Mouse (Mus musculus) limb, embryonic 14.5 days (tissue): ENCODE results near the gene Rps21. TPM values are rescaled to one million over a fixed set of nuclear protein-coding genes. Genes with fewer than 3 reads are reported as not detected.

ENCODE experiments used
- ATAC-seq: fragments of 200-750 bp; cut with Nextera tagmentation; 2 replicates; pipeline ENCODE4 v1.8.0; 2017; ENCODE audit warnings: low read depth, moderate number of reproducible peaks, moderate TSS enrichment; ENCODE audit not compliant: low FRiP score
- DNase-seq: peaks from one replicate; pipeline ENCODE4 v3.0.0-alpha.2; 2015; ENCODE audit warnings: low spot score
- H3K27ac ChIP-seq: fragments of 300-500 bp; sonication (generic); replicated peaks from 2 replicates; pipeline ENCODE4 v1.5.1; 2014; ENCODE audit warnings: low read depth, mild to moderate bottlenecking, low read length, moderate library complexity, mixed read lengths
- H3K27me3 ChIP-seq: fragments of 300-500 bp; sonication (generic); 2 replicates; pipeline ENCODE4 v1.6.1; 2014; ENCODE audit warnings: low read length, mixed read lengths; ENCODE audit not compliant: control insufficient read depth, insufficient read depth
- H3K36me3 ChIP-seq: fragments of 300-500 bp; sonication (generic); 2 replicates; pipeline ENCODE4 v1.6.1; 2014; ENCODE audit warnings: mild to moderate bottlenecking, low read length, moderate library complexity, mixed read lengths; ENCODE audit not compliant: control insufficient read depth, insufficient read depth
- H3K4me1 ChIP-seq: fragments of 300-500 bp; sonication (generic); 2 replicates; pipeline ENCODE4 v1.6.1; 2014; ENCODE audit warnings: antibody characterized with exemption, low read length, mixed read lengths; ENCODE audit not compliant: control insufficient read depth, insufficient read depth
- H3K4me2 ChIP-seq: fragments of 300-500 bp; sonication (generic); replicated peaks from 2 replicates; pipeline ENCODE4 v1.6.1; 2014; ENCODE audit warnings: low read depth, mild to moderate bottlenecking, low read length, moderate library complexity; ENCODE audit not compliant: severe bottlenecking
- H3K4me3 ChIP-seq: fragments of 300-500 bp; sonication (generic); replicated peaks from 2 replicates; pipeline ENCODE4 v1.5.1; 2014; ENCODE audit warnings: low read length
- H3K9ac ChIP-seq: fragments of 300-500 bp; sonication (generic); 2 replicates; pipeline ENCODE4 v1.6.1; 2014; ENCODE audit warnings: mild to moderate bottlenecking, low read depth, low read length, moderate library complexity; ENCODE audit not compliant: severe bottlenecking
- H3K9me3 ChIP-seq: fragments of 300-500 bp; sonication (generic); 2 replicates; pipeline ENCODE4 v1.6.1; 2016; ENCODE audit warnings: low read length; ENCODE audit not compliant: control insufficient read depth
- POLR2A ChIP-seq: fragments of 200-500 bp; IDR thresholded peaks from 2 replicates; pipeline ENCODE4 v1.8.0; 2012; ENCODE audit warnings: inconsistent platforms, mild to moderate bottlenecking, moderate library complexity, borderline replicate concordance; ENCODE audit not compliant: insufficient read depth, insufficient read length; ENCODE audit errors: extremely low read depth
- WGBS: fragments of 180-500 bp; shearing (Covaris S2); extraction: QIAGEN DNeasy Blood & Tissue Kit; methylation state at CpG from one replicate; pipeline ENCODE4 v1.1.7; 2014; 5-methylcytosine and 5-hydroxymethylcytosine counted together
- polyA plus RNA-seq, 2 experiments: library from polyadenylated mRNA; depleted of rRNA in 1 of 2; stranded (reverse) in 1 of 2; unstranded in 1 of 2; fragments of >200 nt; fragmentation: Nextera tagmentation in 1 of 2; extraction: Ambion mirVana in 1 of 2; gene quantifications; 2 replicates each; pipeline versions ENCODE4 v1.2.1 to v1.2.3; 2012 to 2014

Rps21 gene
- polyA plus RNA-seq, 2 experiments, result 729 to 4,219 TPM

DNA sequence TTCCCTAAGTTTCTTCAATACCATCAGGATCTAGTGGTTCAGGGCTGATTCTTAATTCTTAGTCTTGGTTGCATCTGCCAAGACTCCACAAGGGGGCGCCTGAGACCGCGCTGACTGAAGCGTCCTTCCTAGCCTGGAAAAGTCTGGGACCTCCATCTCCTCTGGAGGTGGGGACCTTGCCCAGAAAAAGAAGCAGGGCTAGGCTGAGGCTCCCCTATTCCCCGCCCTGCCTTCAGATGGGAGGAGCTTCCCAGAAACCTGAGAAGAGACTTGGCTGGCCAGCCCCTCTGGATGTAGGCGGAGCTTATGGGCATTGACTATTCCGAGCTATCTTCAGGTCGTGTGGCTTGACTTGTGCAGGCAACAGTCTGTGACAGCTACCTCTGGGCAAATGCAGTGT, 18.7 kb downstream of the Rps21 start:
- TF ChIP-seq POLR2A, result no peak
- peak; percentile 62 for ATAC-seq
- 2% methylated on average over 8 of the region's 8 CpGs for WGBS
- Histone ChIP-seq H3K4me3 (no peak overlapping the region), H3K27ac (no peak overlapping the region), H3K4me1 (peaks cover 14% of the 10 kb centered on the region; the same call in 1 of the 2 replicates), H3K36me3 (peaks cover 2% of the 10 kb centered on the region; the same call in 1 of the 2 replicates), H3K27me3 (no peaks in the 10 kb centered on the region), H3K4me2 (0 out of 2 replicates have a peak overlapping the region, but pooled peaks have one; percentile 3), H3K9me3 (no peaks in the 10 kb centered on the region), H3K9ac (no peak overlapping the region)
- DNase-seq, result peak; percentile 94

DNA sequence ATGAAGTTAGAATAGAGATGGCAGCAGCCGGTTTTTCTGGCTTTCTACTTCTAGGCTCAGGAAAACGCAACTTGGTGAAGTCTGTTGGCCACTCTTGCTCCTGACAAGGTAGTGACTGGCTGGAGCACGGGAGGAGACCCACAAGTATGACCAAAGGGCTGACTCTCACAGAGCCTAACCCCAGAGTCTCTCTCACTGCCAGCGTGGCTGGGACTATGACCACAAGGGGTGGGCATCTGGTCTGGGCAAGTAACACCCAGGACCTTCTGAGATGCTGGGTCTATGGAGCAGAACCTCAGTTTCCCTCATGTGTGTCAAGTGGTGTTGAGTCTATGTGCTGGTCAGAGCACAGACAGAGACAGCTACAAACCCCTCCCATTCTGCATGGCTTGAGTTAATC, 19.2 kb downstream of the Rps21 start:
- no peak overlapping the region for H3K27ac ChIP-seq
- no peak overlapping the region for H3K9ac ChIP-seq
- H3K4me1 ChIP-seq, result peaks cover 14% of the 10 kb centered on the region; the same call in 1 of the 2 replicates
- 59% methylated on average over 4 of the region's 4 CpGs for WGBS
- no peak for DNase-seq
- H3K36me3 ChIP-seq, result no peaks in the 10 kb centered on the region
- ATAC-seq, result no peak
- H3K4me3 ChIP-seq, result no peak overlapping the region
- 0 out of 2 replicates have a peak overlapping the region, but pooled peaks have one; percentile 3 for H3K4me2 ChIP-seq
- H3K9me3 ChIP-seq, result no peaks in the 10 kb centered on the region
- no peak for TF ChIP-seq POLR2A
- H3K27me3 ChIP-seq, result no peaks in the 10 kb centered on the region

DNA sequence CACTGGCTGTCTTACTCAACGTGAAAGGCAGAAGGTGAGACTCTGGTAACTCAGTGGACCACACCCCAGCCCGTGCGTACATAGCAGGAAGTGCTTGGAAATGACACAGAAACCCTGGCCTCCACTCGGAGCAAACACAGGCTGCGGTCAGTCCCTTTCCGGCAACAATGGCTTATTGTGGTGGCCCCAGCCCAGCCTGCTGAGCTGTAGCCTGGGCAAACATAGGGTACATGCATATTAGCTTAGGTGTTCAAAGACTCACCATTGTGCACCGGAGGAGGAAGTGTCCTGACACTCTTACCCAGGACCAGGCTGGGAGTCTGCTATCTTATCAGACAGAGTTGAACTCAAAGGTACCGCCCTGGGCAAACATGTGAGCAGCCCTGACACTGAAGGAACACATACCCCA, 19.7 kb downstream of the Rps21 start:
- Histone ChIP-seq H3K9ac (no peak overlapping the region), H3K27me3 (no peaks in the 10 kb centered on the region), H3K36me3 (no peaks in the 10 kb centered on the region), H3K9me3 (no peaks in the 10 kb centered on the region), H3K27ac (no peak overlapping the region), H3K4me2 (no peak overlapping the region), H3K4me3 (no peak overlapping the region), H3K4me1 (peaks cover 11% of the 10 kb centered on the region; the same call in 1 of the 2 replicates)
- DNase-seq, result no peak
- ATAC-seq, result no peak
- no peak for TF ChIP-seq POLR2A
- 74% methylated on average over 8 of the region's 8 CpGs for WGBS

- no peak for ATAC-seq
- no peak for DNase-seq
- Histone ChIP-seq H3K27ac (no peak overlapping the region), H3K9me3 (no peaks in the 10 kb centered on the region), H3K27me3 (no peaks in the 10 kb centered on the region), H3K36me3 (no peaks in the 10 kb centered on the region), H3K4me1 (0 out of 2 replicates have a peak, but pooled peaks cover 3% of the 10 kb centered on the region), H3K4me3 (no peak overlapping the region), H3K4me2 (no peak overlapping the region), H3K9ac (no peak overlapping the region)
- TF ChIP-seq POLR2A, result no peak
- WGBS, result 61% methylated on average over 8 of the region's 8 CpGs
Observed at GRCm38 (mm10) chr2:180277773-180278320, 20.7 kb downstream of the Rps21 start.

- Histone ChIP-seq H3K27me3 (no peaks in the 10 kb centered on the region), H3K4me2 (no peak overlapping the region), H3K9ac (0 out of 2 replicates have a peak overlapping the region, but pooled peaks have one; percentile 1), H3K27ac (no peak overlapping the region), H3K36me3 (no peaks in the 10 kb centered on the region), H3K4me1 (no peaks in the 10 kb centered on the region), H3K9me3 (no peaks in the 10 kb centered on the region), H3K4me3 (no peak overlapping the region)
- TF ChIP-seq POLR2A, result no peak
- 76% methylated on average over 8 of the region's 8 CpGs for WGBS
- DNase-seq (no peak), ATAC-seq (no peak)
Observed at GRCm38 (mm10) chr2:180279321-180279720, 22.1 kb downstream of the Rps21 start.
